Mouse (Mus musculus): ENCODE results near the gene Ppp1r12b.

DNA sequence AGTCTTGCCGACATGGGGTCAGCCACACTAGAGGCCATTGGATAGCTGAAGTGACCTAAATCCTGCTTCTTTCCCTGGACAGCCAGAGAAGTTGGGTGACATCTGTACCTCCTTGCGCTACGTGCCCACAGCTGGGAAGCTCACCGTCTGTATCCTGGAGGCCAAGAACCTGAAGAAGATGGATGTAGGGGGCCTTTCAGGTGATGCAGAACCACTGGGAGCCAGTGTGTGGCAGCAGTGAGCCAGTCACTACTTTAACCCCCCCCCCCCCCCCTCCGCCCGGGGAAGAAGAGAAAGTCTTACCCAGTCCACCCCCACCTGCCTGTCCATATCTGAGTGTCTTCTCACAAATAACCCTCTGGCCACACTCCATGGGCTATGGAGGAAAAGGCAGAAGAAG is 210.1 kb downstream of the Ppp1r12b start:
- TF ChIP-seq REST (IDR thresholded peaks at IDR 0.05; ENCODE audit: insufficient read depth, insufficient read length) (no peak), POLR2A (IDR thresholded peaks at IDR 0.05; ENCODE audit: insufficient read length, low read depth) (no peak), MAX (IDR thresholded peaks at IDR 0.05; ENCODE audit: low read depth) (no peak), TCF12 (IDR thresholded peaks at IDR 0.05; ENCODE audit: insufficient read depth, poor library complexity, severe bottlenecking) (no peak), MYOG (IDR thresholded peaks at IDR 0.05; ENCODE audit: control insufficient read depth in 1 of 3, insufficient read depth in 1 of 3, insufficient read length in 2 of 3, low read depth in 2 of 3) (no peak), USF1 (IDR thresholded peaks at IDR 0.05; ENCODE audit: low read depth) (no peak), E2F4 (IDR thresholded peaks at IDR 0.05; ENCODE audit: insufficient read depth) (no peak), POLR2AphosphoS2 (IDR thresholded peaks at IDR 0.05; ENCODE audit: insufficient read length, low read depth) (no peak)
